Mouse (Mus musculus) brain, adult 10 weeks (tissue): ENCODE data around the gene Ankdd1a. TPM values are rescaled to one million over a fixed set of nuclear protein-coding genes. Genes with fewer than 3 reads are reported as not detected.

Experiments
- polyA plus RNA-seq: library from polyadenylated mRNA; stranded (reverse); fragments of 350-450 nt; fragmentation: Illumina TruSeq; extraction: RNeasy Lipid Tissue Mini Kit (QIAGEN cat#74804); gene quantifications from one replicate; pipeline ENCODE4 v1.2.3, GENCODE M21; 2015; ENCODE audit warnings: low read depth, low replicate concordance

The Ankdd1a gene
- polyA plus RNA-seq, result 1.2 TPM

DNA sequence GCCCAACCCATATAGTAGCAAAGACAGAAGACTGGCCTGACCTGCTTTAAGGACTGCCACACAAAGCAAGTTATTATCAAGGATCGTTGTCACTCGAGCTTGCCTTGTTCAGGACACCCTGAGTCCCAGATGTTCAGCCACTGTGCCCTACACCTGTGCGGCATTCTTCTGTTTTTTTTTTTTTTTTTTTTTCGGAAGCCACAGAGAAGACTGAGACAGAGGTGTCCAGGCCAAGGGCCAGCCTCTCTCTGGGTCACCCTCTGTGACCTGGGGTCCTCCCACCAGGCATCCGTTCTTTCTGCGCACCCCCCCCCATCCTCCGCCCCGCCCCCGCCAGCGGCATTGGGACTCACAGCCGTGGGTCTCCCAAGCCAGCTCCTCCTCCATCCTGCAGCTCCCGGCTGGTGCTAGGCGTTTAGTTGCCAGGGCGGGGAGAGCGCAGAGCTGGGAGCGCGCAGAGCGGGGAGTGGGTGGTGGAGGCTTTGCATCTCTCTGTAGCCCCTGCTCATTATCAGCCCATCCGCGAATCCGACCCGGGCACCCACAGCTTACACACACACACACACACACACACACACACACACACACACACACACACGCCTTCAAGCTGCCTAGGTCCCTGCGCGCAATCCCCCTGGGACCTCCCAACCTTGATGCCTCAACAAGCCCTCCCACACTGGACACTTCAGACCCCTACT lies at the start of gene Ankdd1a:
TSS of gene Ankdd1a (minus strand) at position 387 of the 698 bp plus-strand sequence.

DNA sequence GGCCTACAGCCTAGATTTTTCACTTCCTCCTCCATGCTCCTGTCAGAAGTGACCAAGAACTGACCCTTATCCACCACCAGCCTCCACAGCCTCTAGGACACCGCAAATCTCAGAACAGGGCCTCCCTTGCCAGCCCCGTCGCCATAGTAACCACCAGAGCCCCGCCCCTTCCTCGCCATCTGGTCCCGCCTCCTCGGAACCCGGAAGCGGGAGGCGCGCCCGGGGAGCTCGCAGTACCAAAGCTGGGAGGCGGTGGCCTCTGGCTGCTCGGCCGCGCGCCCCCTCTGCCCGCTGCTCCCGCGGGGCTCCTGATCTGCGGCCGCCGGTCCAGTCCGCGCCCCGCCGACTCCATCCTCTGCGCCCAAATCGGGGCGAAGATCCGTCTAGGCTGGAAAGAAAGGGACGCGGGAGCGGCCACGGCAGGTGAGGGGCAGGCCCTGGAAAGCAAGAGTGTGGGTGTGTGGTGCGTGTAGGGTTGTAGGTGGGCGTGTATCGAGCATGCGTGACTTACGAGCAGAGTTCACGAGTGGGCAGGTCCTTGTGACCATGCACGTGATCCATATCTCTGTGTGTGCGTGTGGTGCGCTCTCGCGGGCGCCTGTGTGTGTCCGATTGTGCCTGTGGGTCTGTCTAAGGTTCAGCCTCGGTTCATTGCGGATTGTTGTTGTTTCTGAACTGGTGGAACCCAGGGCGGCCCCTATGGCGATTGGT lies 59.1 kb downstream of the Ankdd1a start, which contains the start of gene Spg21:
TSS of gene Spg21 (plus strand) at position 216 of the 711 bp plus-strand sequence.

Other genes with a start within 250 kb of the Ankdd1a start
- 27.0 TPM for gene Clpx, start 225.9 kb downstream of the Ankdd1a start, polyA plus RNA-seq
- gene Pdcd7, start 174.1 kb downstream of the Ankdd1a start, polyA plus RNA-seq, result 21.8 TPM
- 7.9 TPM for gene Ubap1l, start 159.2 kb downstream of the Ankdd1a start, polyA plus RNA-seq
- 0.19 TPM for gene Kbtbd13, start 128.5 kb downstream of the Ankdd1a start, polyA plus RNA-seq
- gene Rasl12, start 121.7 kb downstream of the Ankdd1a start, polyA plus RNA-seq, result 4.6 TPM
- not detected for gene Slc51b, start 97.2 kb downstream of the Ankdd1a start, polyA plus RNA-seq
- gene Mtfmt, start 84.4 kb downstream of the Ankdd1a start, polyA plus RNA-seq, result 16.7 TPM
- 34.6 TPM for gene Spg21, start 59.2 kb downstream of the Ankdd1a start, polyA plus RNA-seq
- 11.7 TPM for gene Plekho2, start 59.8 kb upstream of the Ankdd1a start, polyA plus RNA-seq
- not detected for gene Pif1, start 67.0 kb upstream of the Ankdd1a start, polyA plus RNA-seq
- 2.8 TPM for gene Rbpms2, start 109.5 kb upstream of the Ankdd1a start, polyA plus RNA-seq
- gene Oaz2, start 147.8 kb upstream of the Ankdd1a start, polyA plus RNA-seq, result 285 TPM